Mouse (Mus musculus) stomach, postnatal 0 days (tissue): ENCODE results near the gene Mapre1.

Experiments used
- CTCF ChIP-seq: IDR thresholded peaks from 2 replicates; pipeline ENCODE4 v1.5.1; 2016; ENCODE audit warnings: antibody characterized with exemption, low read depth, mild to moderate bottlenecking, moderate library complexity
- EP300 ChIP-seq: optimal IDR thresholded peaks from 2 replicates; pipeline ENCODE3; 2016; ENCODE audit warnings: antibody characterized with exemption

GRCm38 (mm10) chr2:153793366-153793765 is 52.3 kb downstream of the Mapre1 start:
- TF ChIP-seq EP300, result no peak
- TF ChIP-seq CTCF, result no peak
